Mouse (Mus musculus) hindbrain, postnatal 0 days (tissue): Measurements from ENCODE around the gene Elk3. TPM values are rescaled to one million over a fixed set of nuclear protein-coding genes. Genes with fewer than 3 reads are reported as not detected.

Experiments
- ATAC-seq: fragments of 200-750 bp; cut with Nextera tagmentation; 2 replicates; pipeline ENCODE4 v1.8.0; 2017; ENCODE audit warnings: mild to moderate bottlenecking, moderate TSS enrichment, moderate library complexity
- DNase-seq: peaks from one replicate; pipeline ENCODE4 v3.0.0-alpha.2; 2015; ENCODE audit warnings: low spot score
- H3K27ac ChIP-seq: fragments of 300-500 bp; sonication (generic); 2 replicates; pipeline ENCODE4 v1.5.1; 2014; ENCODE audit warnings: mild to moderate bottlenecking
- H3K27me3 ChIP-seq: fragments of 300-500 bp; sonication (generic); 2 replicates; pipeline ENCODE4 v1.6.1; 2014; ENCODE audit warnings: low read length, mixed read lengths; ENCODE audit not compliant: insufficient read depth
- H3K36me3 ChIP-seq: fragments of 300-500 bp; sonication (generic); 2 replicates; pipeline ENCODE4 v1.6.1; 2014; ENCODE audit warnings: low read length, mixed read lengths; ENCODE audit not compliant: insufficient read depth
- H3K4me1 ChIP-seq: fragments of 300-500 bp; sonication (generic); 2 replicates; pipeline ENCODE4 v1.6.1; 2014; ENCODE audit warnings: antibody characterized with exemption, low read length, mixed read lengths; ENCODE audit not compliant: insufficient read depth
- H3K4me2 ChIP-seq: fragments of 300-500 bp; sonication (generic); 2 replicates; pipeline ENCODE4 v1.6.1; 2014; ENCODE audit warnings: low read depth, mild to moderate bottlenecking, low read length, moderate library complexity, mixed read lengths
- H3K4me3 ChIP-seq: fragments of 300-500 bp; sonication (generic); 2 replicates; pipeline ENCODE4 v1.5.1; 2014; ENCODE audit warnings: low read length
- H3K9ac ChIP-seq: fragments of 300-500 bp; sonication (generic); replicated peaks from 2 replicates; pipeline ENCODE4 v1.6.1; 2014; ENCODE audit warnings: mild to moderate bottlenecking, low read length, moderate library complexity, mixed read lengths
- H3K9me3 ChIP-seq: fragments of 300-500 bp; sonication (generic); 2 replicates; pipeline ENCODE4 v1.6.1; 2016; ENCODE audit warnings: low read length, mixed read lengths
- CTCF ChIP-seq: IDR thresholded peaks from 2 replicates; pipeline ENCODE4 v1.5.1; 2016; ENCODE audit warnings: antibody characterized with exemption, control low read depth, low read depth
- WGBS: fragments of 180-500 bp; shearing (Covaris S2); extraction: QIAGEN DNeasy Blood & Tissue Kit; methylation state at CpG from one replicate; pipeline ENCODE4 v1.1.7; 2014; 5-methylcytosine and 5-hydroxymethylcytosine counted together
- polyA plus RNA-seq: library from polyadenylated mRNA; unstranded; fragments of >200 nt; fragmentation: Nextera tagmentation; extraction: Ambion mirVana; gene quantifications from 2 replicates; pipeline ENCODE4 v1.2.1, GENCODE M21; 2015
- total RNA-seq: library from RNA; depleted of rRNA; stranded (reverse); fragments of >200 nt; gene quantifications from 2 replicates; pipeline ENCODE4 v1.2.3, GENCODE M21; 2014

Gene Elk3
- total and polyA plus RNA-seq, 2 experiments from 2014 or later = 7.1 to 7.6 TPM

- H3K9ac ChIP-seq = no peak overlapping the region
- no peak overlapping the region for H3K27ac ChIP-seq
- no peaks in the 10 kb centered on the region for H3K36me3 ChIP-seq
- no peaks in the 10 kb centered on the region for H3K9me3 ChIP-seq
- H3K27me3 ChIP-seq = no peaks in the 10 kb centered on the region
- H3K4me1 ChIP-seq = peaks cover 32% of the 10 kb centered on the region
- WGBS = 85% methylated on average over 9 of the region's 9 CpGs
- no peak for TF ChIP-seq CTCF
- no peak overlapping the region for H3K4me2 ChIP-seq
- DNase-seq (no peak), ATAC-seq (no peak)
- no peak overlapping the region for H3K4me3 ChIP-seq
Observed at GRCm38 (mm10) chr10:93279062-93279461, 31.9 kb downstream of the Elk3 start.

DNA sequence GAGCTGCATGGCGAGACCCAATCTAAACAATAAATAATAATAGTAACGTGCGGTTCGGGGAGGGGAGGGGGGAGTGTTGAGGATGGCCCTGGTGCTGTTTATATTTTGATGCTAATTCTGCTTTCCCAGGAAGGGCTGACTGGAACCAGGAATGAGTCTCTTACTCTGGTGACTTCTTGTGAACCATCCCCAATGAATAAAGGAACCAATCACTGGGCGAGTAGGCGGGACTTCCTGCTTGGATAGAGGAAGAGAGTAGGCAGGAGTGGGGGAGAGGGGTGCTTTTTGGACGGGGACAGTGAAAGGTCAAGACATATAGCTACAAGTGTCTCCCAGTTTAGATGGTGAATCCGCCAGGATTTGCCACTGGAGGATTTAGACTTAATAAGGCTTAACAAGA lies 32.6 kb downstream of the Elk3 start:
- TF ChIP-seq CTCF = no peak
- no peak for ATAC-seq
- no peaks in the 10 kb centered on the region for H3K36me3 ChIP-seq
- no peak overlapping the region for H3K27ac ChIP-seq
- no peaks in the 10 kb centered on the region for H3K9me3 ChIP-seq
- H3K4me1 ChIP-seq = peaks cover 37% of the 10 kb centered on the region
- H3K4me2 ChIP-seq = no peak overlapping the region
- no peaks in the 10 kb centered on the region for H3K27me3 ChIP-seq
- no peak overlapping the region for H3K4me3 ChIP-seq
- no peak for DNase-seq
- WGBS = 83% methylated on average over 8 of the region's 8 CpGs
- H3K9ac ChIP-seq = no peak overlapping the region

- no peaks in the 10 kb centered on the region for H3K9me3 ChIP-seq
- peak overlapping the region; percentile 51 for H3K9ac ChIP-seq
- DNase-seq = peak; percentile 29
- H3K4me1 ChIP-seq = peaks cover 44% of the 10 kb centered on the region
- peak overlapping the region; percentile 37 for H3K4me3 ChIP-seq
- ATAC-seq = no peak
- no peaks in the 10 kb centered on the region for H3K36me3 ChIP-seq
- H3K27ac ChIP-seq = peak overlapping the region; percentile 92
- peak overlapping the region; percentile 58 for H3K4me2 ChIP-seq
- no peak for TF ChIP-seq CTCF
- WGBS = 21% methylated on average over 9 of the region's 9 CpGs
- H3K27me3 ChIP-seq = no peaks in the 10 kb centered on the region
Observed at GRCm38 (mm10) chr10:93276857-93277256, 34.1 kb downstream of the Elk3 start.

- no peaks in the 10 kb centered on the region for H3K36me3 ChIP-seq
- peak overlapping the region; percentile 92 for H3K27ac ChIP-seq
- TF ChIP-seq CTCF = 0 out of 2 replicates have a peak, but pooled peaks have one; percentile 5
- H3K4me2 ChIP-seq = peak overlapping the region; percentile 58
- H3K27me3 ChIP-seq = no peaks in the 10 kb centered on the region
- peaks cover 44% of the 10 kb centered on the region for H3K4me1 ChIP-seq
- peak overlapping the region; percentile 37 for H3K4me3 ChIP-seq
- peak; percentile 76 for ATAC-seq
- H3K9me3 ChIP-seq = no peaks in the 10 kb centered on the region
- H3K9ac ChIP-seq = peak overlapping the region; percentile 51; the same call in 1 of the 2 replicates
- WGBS = 2% methylated on average over 15 of the region's 16 CpGs
- peak; percentile 92 for DNase-seq
Observed at GRCm38 (mm10) chr10:93276349-93276763, 34.6 kb downstream of the Elk3 start.

DNA sequence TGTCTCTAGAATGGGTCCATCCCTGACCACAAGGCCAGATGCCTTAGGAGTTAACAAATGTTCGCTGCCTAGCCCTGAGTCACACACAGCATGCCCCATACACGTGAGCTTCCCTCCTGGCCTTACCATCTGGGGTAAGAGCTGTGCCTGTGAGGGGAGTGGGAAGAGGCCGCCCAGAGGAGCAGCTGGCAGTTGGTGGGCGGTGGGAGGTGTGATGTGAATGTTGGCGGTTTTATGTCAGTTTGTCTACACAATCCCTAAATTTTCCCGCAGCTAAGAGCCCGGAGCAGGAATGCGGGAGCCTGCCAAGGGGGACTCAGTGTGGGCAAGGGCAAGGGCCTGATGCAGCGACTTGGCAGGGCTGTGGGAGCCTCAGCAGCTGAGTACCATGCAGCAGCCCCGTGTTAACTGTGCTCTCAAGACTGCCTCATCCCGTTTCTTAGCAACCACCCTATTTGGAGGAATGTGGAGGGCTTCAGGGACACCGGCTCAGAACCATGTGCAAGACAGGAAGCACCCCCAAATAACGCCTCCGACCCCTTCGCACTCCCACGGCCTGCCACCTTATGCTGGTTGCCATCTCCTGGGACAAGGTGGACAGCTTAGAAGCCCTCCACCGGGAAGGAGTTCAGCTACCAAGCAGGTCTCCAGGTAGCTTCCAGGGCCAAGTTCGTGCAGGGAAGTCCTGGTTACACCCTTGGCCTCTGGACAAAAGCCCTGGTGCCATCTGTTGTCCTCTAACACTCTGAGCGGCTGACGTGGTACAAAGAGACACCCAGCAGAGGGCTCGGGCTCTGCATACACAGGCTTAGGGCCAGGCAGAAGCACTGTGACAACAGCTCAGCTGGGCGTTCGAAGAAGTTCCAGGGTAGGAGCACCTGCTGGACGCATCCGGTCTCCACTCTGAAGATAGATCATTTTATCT lies 35.5 kb downstream of the Elk3 start:
- ATAC-seq = peak; percentile 92
- H3K9ac ChIP-seq = peak overlapping the region; percentile 51
- H3K27me3 ChIP-seq = no peaks in the 10 kb centered on the region
- H3K4me3 ChIP-seq = peak overlapping the region; percentile 37
- H3K9me3 ChIP-seq = no peaks in the 10 kb centered on the region
- TF ChIP-seq CTCF = peak; percentile 50
- peaks cover 44% of the 10 kb centered on the region for H3K4me1 ChIP-seq
- peak overlapping the region; percentile 58 for H3K4me2 ChIP-seq
- peak overlapping the region; percentile 92 for H3K27ac ChIP-seq
- DNase-seq = peak; percentile 92
- WGBS = 10% methylated on average over 25 of the region's 25 CpGs
- no peaks in the 10 kb centered on the region for H3K36me3 ChIP-seq

GRCm38 (mm10) chr10:93274277-93274696 lies 36.6 kb downstream of the Elk3 start:
- Histone ChIP-seq H3K9ac (no peak overlapping the region), H3K27ac (0 out of 2 replicates have a peak overlapping the region, but pooled peaks have one; percentile 92), H3K9me3 (no peaks in the 10 kb centered on the region), H3K4me3 (no peak overlapping the region), H3K27me3 (no peaks in the 10 kb centered on the region), H3K4me1 (peaks cover 49% of the 10 kb centered on the region), H3K4me2 (no peak overlapping the region), H3K36me3 (no peaks in the 10 kb centered on the region)
- WGBS = 71% methylated on average over 2 of the region's 2 CpGs
- DNase-seq (peak; percentile 45), ATAC-seq (no peak)
- TF ChIP-seq CTCF = no peak
